Mouse (Mus musculus): ENCODE data around the gene Cacna1c. TPM values are rescaled to one million over a fixed set of nuclear protein-coding genes. Genes with fewer than 3 reads are reported as not detected.

Cacna1c gene
- polyA plus RNA-seq, 1 experiment from 2014 or later = 2.3 TPM

GRCm38 (mm10) chr6:118777457-118777856, 418.8 kb downstream of the Cacna1c start:
- H3K27me3 ChIP-seq (replicated peaks; ENCODE audit: control insufficient read depth, insufficient read depth, low read length) = no peaks in the 10 kb centered on the region
- no peaks in the 10 kb centered on the region; the same call in 1 of the 2 replicates for H3K4me1 ChIP-seq (replicated peaks; ENCODE audit: control insufficient read depth, insufficient read depth, low read length)
- no peak overlapping the region for H3K4me3 ChIP-seq (ENCODE audit: low read depth, low read length)
- H3K27ac ChIP-seq (ENCODE audit: low read depth, low read length) = no peak overlapping the region
- no peak overlapping the region for H3K9ac ChIP-seq (ENCODE audit: low read depth, low read length)
- 45% methylated on average over 8 of the region's 8 CpGs for WGBS
- ATAC-seq (replicated peaks; ENCODE audit: low FRiP score) (peak; percentile 48; the same call in 1 of the 2 replicates), DNase-seq (ENCODE audit: low spot score) (no peak)
- no peaks in the 10 kb centered on the region for H3K36me3 ChIP-seq (ENCODE audit: control insufficient read depth, insufficient read depth, low read length)
- H3K9me3 ChIP-seq (ENCODE audit: control insufficient read depth, low read length) = no peaks in the 10 kb centered on the region
- H3K4me2 ChIP-seq = no peak overlapping the region

- Histone ChIP-seq H3K4me2 (no peak overlapping the region), H3K4me1 (replicated peaks; ENCODE audit: control insufficient read depth, insufficient read depth, low read length) (peaks cover 2% of the 10 kb centered on the region; the same call in 1 of the 2 replicates), H3K9me3 (ENCODE audit: control insufficient read depth, low read length) (no peaks in the 10 kb centered on the region), H3K9ac (ENCODE audit: low read depth, low read length) (no peak overlapping the region), H3K36me3 (ENCODE audit: control insufficient read depth, insufficient read depth, low read length) (no peaks in the 10 kb centered on the region), H3K27me3 (replicated peaks; ENCODE audit: control insufficient read depth, insufficient read depth, low read length) (no peaks in the 10 kb centered on the region), H3K4me3 (ENCODE audit: low read depth, low read length) (no peak overlapping the region), H3K27ac (ENCODE audit: low read depth, low read length) (no peak overlapping the region)
- WGBS = 85% methylated on average over 9 of the region's 9 CpGs
- no peak for DNase-seq (ENCODE audit: low spot score)
- no peak for ATAC-seq (replicated peaks; ENCODE audit: low FRiP score)
Measured at GRCm38 (mm10) chr6:118776459-118776858, 419.8 kb downstream of the Cacna1c start.

GRCm38 (mm10) chr6:118772581-118772980, 423.6 kb downstream of the Cacna1c start:
- ATAC-seq (replicated peaks; ENCODE audit: low FRiP score) = no peak
- no peak for DNase-seq (ENCODE audit: low spot score)
- peaks cover 11% of the 10 kb centered on the region for H3K4me1 ChIP-seq (replicated peaks; ENCODE audit: control insufficient read depth, insufficient read depth, low read length)

GRCm38 (mm10) chr6:118771121-118771520, 425.1 kb downstream of the Cacna1c start:
- DNase-seq (ENCODE audit: low spot score) = no peak
- H3K4me1 ChIP-seq (replicated peaks; ENCODE audit: control insufficient read depth, insufficient read depth, low read length) = peaks cover 11% of the 10 kb centered on the region
- H3K9me3 ChIP-seq (ENCODE audit: control insufficient read depth, low read length) = no peaks in the 10 kb centered on the region
- H3K9ac ChIP-seq (ENCODE audit: low read depth, low read length) = peak overlapping the region; percentile 7; the same call in 1 of the 2 replicates
- 32% methylated on average over 4 of the region's 4 CpGs for WGBS
- H3K27me3 ChIP-seq (replicated peaks; ENCODE audit: control insufficient read depth, insufficient read depth, low read length) = no peaks in the 10 kb centered on the region
- peak; percentile 92 for ATAC-seq (replicated peaks; ENCODE audit: low FRiP score)
- H3K36me3 ChIP-seq (ENCODE audit: control insufficient read depth, insufficient read depth, low read length) = no peaks in the 10 kb centered on the region
- peak overlapping the region; percentile 23 for H3K4me2 ChIP-seq
- no peak overlapping the region for H3K4me3 ChIP-seq (ENCODE audit: low read depth, low read length)
- peak overlapping the region; percentile 61 for H3K27ac ChIP-seq (ENCODE audit: low read depth, low read length)

More at GRCm38 (mm10) chr6:118772581-118772980, 423.6 kb downstream of the Cacna1c start:
- H3K4me2 ChIP-seq = no peak overlapping the region
- H3K36me3 ChIP-seq (ENCODE audit: control insufficient read depth, insufficient read depth, low read length) = no peaks in the 10 kb centered on the region
- no peaks in the 10 kb centered on the region for H3K27me3 ChIP-seq (replicated peaks; ENCODE audit: control insufficient read depth, insufficient read depth, low read length)
- no peak overlapping the region for H3K4me3 ChIP-seq (ENCODE audit: low read depth, low read length)
- H3K9ac ChIP-seq (ENCODE audit: low read depth, low read length) = no peak overlapping the region
- H3K9me3 ChIP-seq (ENCODE audit: control insufficient read depth, low read length) = no peaks in the 10 kb centered on the region
- 90% methylated on average over 6 of the region's 6 CpGs for WGBS
- no peak overlapping the region for H3K27ac ChIP-seq (ENCODE audit: low read depth, low read length)

- Histone ChIP-seq H3K9me3 (ENCODE audit: control insufficient read depth, low read length) (no peaks in the 10 kb centered on the region), H3K9ac (ENCODE audit: low read depth, low read length) (no peak overlapping the region), H3K27me3 (replicated peaks; ENCODE audit: control insufficient read depth, insufficient read depth, low read length) (no peaks in the 10 kb centered on the region), H3K27ac (ENCODE audit: low read depth, low read length) (peak overlapping the region; percentile 61; the same call in 1 of the 2 replicates), H3K4me1 (replicated peaks; ENCODE audit: control insufficient read depth, insufficient read depth, low read length) (peaks cover 11% of the 10 kb centered on the region), H3K4me2 (no peak overlapping the region), H3K36me3 (ENCODE audit: control insufficient read depth, insufficient read depth, low read length) (no peaks in the 10 kb centered on the region), H3K4me3 (ENCODE audit: low read depth, low read length) (no peak overlapping the region)
- DNase-seq (ENCODE audit: low spot score) = no peak
- WGBS = 76% methylated on average over 6 of the region's 6 CpGs
- no peak; the same call in 1 of the 2 replicates for ATAC-seq (replicated peaks; ENCODE audit: low FRiP score)
Measured at GRCm38 (mm10) chr6:118770396-118770795, 425.8 kb downstream of the Cacna1c start.

GRCm38 (mm10) chr6:118769792-118770191, 426.4 kb downstream of the Cacna1c start:
- H3K9ac ChIP-seq (ENCODE audit: low read depth, low read length) = no peak overlapping the region
- 85% methylated on average over 8 of the region's 8 CpGs for WGBS
- no peak overlapping the region for H3K27ac ChIP-seq (ENCODE audit: low read depth, low read length)
- DNase-seq (ENCODE audit: low spot score) = no peak
- H3K4me3 ChIP-seq (ENCODE audit: low read depth, low read length) = no peak overlapping the region
- H3K36me3 ChIP-seq (ENCODE audit: control insufficient read depth, insufficient read depth, low read length) = no peaks in the 10 kb centered on the region
- no peaks in the 10 kb centered on the region for H3K27me3 ChIP-seq (replicated peaks; ENCODE audit: control insufficient read depth, insufficient read depth, low read length)
- H3K4me2 ChIP-seq = no peak overlapping the region
- no peak for ATAC-seq (replicated peaks; ENCODE audit: low FRiP score)
- H3K9me3 ChIP-seq (ENCODE audit: control insufficient read depth, low read length) = no peaks in the 10 kb centered on the region
- peaks cover 11% of the 10 kb centered on the region for H3K4me1 ChIP-seq (replicated peaks; ENCODE audit: control insufficient read depth, insufficient read depth, low read length)

- no peak for DNase-seq (ENCODE audit: low spot score)
- H3K27me3 ChIP-seq (replicated peaks; ENCODE audit: control insufficient read depth, insufficient read depth, low read length) = no peaks in the 10 kb centered on the region
Measured at GRCm38 (mm10) chr6:118767698-118768097, 428.5 kb downstream of the Cacna1c start.

GRCm38 (mm10) chr6:118765261-118765660, 431.0 kb downstream of the Cacna1c start:
- Histone ChIP-seq H3K4me2 (no peak overlapping the region), H3K4me1 (replicated peaks; ENCODE audit: control insufficient read depth, insufficient read depth, low read length) (no peaks in the 10 kb centered on the region), H3K27ac (ENCODE audit: low read depth, low read length) (no peak overlapping the region), H3K9ac (ENCODE audit: low read depth, low read length) (no peak overlapping the region), H3K36me3 (ENCODE audit: control insufficient read depth, insufficient read depth, low read length) (no peaks in the 10 kb centered on the region), H3K4me3 (ENCODE audit: low read depth, low read length) (no peak overlapping the region), H3K27me3 (replicated peaks; ENCODE audit: control insufficient read depth, insufficient read depth, low read length) (no peaks in the 10 kb centered on the region), H3K9me3 (ENCODE audit: control insufficient read depth, low read length) (no peaks in the 10 kb centered on the region)
- DNase-seq (ENCODE audit: low spot score) (no peak), ATAC-seq (replicated peaks; ENCODE audit: low FRiP score) (no peak)
- WGBS = 87% methylated on average over 1 of the region's 1 CpGs

More at GRCm38 (mm10) chr6:118767698-118768097, 428.5 kb downstream of the Cacna1c start:
- Histone ChIP-seq H3K36me3 (ENCODE audit: control insufficient read depth, insufficient read depth, low read length) (no peaks in the 10 kb centered on the region), H3K9ac (ENCODE audit: low read depth, low read length) (no peak overlapping the region), H3K4me1 (replicated peaks; ENCODE audit: control insufficient read depth, insufficient read depth, low read length) (peaks cover 11% of the 10 kb centered on the region), H3K4me2 (no peak overlapping the region), H3K4me3 (ENCODE audit: low read depth, low read length) (no peak overlapping the region), H3K9me3 (ENCODE audit: control insufficient read depth, low read length) (no peaks in the 10 kb centered on the region), H3K27ac (ENCODE audit: low read depth, low read length) (no peak overlapping the region)
- no peak for ATAC-seq (replicated peaks; ENCODE audit: low FRiP score)
- WGBS = 86% methylated on average over 6 of the region's 6 CpGs

GRCm38 (mm10) chr6:118759015-118759414, 437.2 kb downstream of the Cacna1c start:
- Histone ChIP-seq H3K4me2 (peak overlapping the region; percentile 58), H3K9ac (ENCODE audit: low read depth, low read length) (peak overlapping the region; percentile 41)

More at GRCm38 (mm10) chr6:118759015-118759414, 437.2 kb downstream of the Cacna1c start:
- H3K27me3 ChIP-seq (replicated peaks; ENCODE audit: control insufficient read depth, insufficient read depth, low read length) = no peaks in the 10 kb centered on the region
- peak overlapping the region; percentile 97 for H3K27ac ChIP-seq (ENCODE audit: low read depth, low read length)
- H3K36me3 ChIP-seq (ENCODE audit: control insufficient read depth, insufficient read depth, low read length) = no peaks in the 10 kb centered on the region
- no peak overlapping the region for H3K4me3 ChIP-seq (ENCODE audit: low read depth, low read length)
- ATAC-seq (replicated peaks; ENCODE audit: low FRiP score) (peak; percentile 73), DNase-seq (ENCODE audit: low spot score) (no peak)
- 54% methylated on average over 5 of the region's 5 CpGs for WGBS
- H3K9me3 ChIP-seq (ENCODE audit: control insufficient read depth, low read length) = no peaks in the 10 kb centered on the region
- H3K4me1 ChIP-seq (replicated peaks; ENCODE audit: control insufficient read depth, insufficient read depth, low read length) = peaks cover 20% of the 10 kb centered on the region
